Mouse (Mus musculus) small intestine, adult 2 months (tissue): Measurements from ENCODE around the gene Tmprss2. TPM values are rescaled to one million over a fixed set of nuclear protein-coding genes. Genes with fewer than 3 reads are reported as not detected.

Experiments used
- H3K27ac ChIP-seq: fragments of 200-500 bp; 2 replicates; pipeline ENCODE4 v1.5.1; 2012; ENCODE audit warnings: low read depth, low read length, control low read depth, inconsistent platforms; ENCODE audit not compliant: insufficient read depth
- H3K27me3 ChIP-seq: fragments of 200-500 bp; 2 replicates; pipeline ENCODE4 v1.6.1; 2012; ENCODE audit warnings: mild to moderate bottlenecking, moderate library complexity, low read length, inconsistent platforms; ENCODE audit not compliant: control insufficient read depth, insufficient read depth
- H3K36me3 ChIP-seq: fragments of 200-500 bp; 2 replicates; pipeline ENCODE4 v1.6.1; 2012; ENCODE audit warnings: mild to moderate bottlenecking, low read length, control low read depth, inconsistent platforms; ENCODE audit not compliant: control insufficient read depth, insufficient read depth
- H3K4me1 ChIP-seq: fragments of 200-500 bp; 2 replicates; pipeline ENCODE4 v1.6.1; 2012; ENCODE audit warnings: low read length, inconsistent platforms, mixed read lengths; ENCODE audit not compliant: control insufficient read depth, insufficient read depth, insufficient read length
- H3K4me3 ChIP-seq: fragments of 200-500 bp; 2 replicates; pipeline ENCODE4 v1.5.1; 2012; ENCODE audit warnings: low read depth, mild to moderate bottlenecking, control low read depth, inconsistent platforms, low read length, moderate library complexity
- CTCF ChIP-seq: fragments of 200-500 bp; IDR thresholded peaks from 2 replicates; pipeline ENCODE4 v1.5.1; 2012; ENCODE audit warnings: low read depth, mild to moderate bottlenecking, control low read depth, inconsistent platforms, low read length, moderate library complexity, mixed read lengths; ENCODE audit not compliant: insufficient replicate concordance, insufficient read length; ENCODE audit errors: extremely low read depth
- POLR2A ChIP-seq: fragments of 200-500 bp; IDR thresholded peaks from 2 replicates; pipeline ENCODE4 v1.6.1; 2012; ENCODE audit warnings: low read depth, mild to moderate bottlenecking, control low read depth, inconsistent platforms, low read length, moderate library complexity
- WGBS: fragments of 180-500 bp; shearing (Covaris S2); methylation state at CpG from one replicate; pipeline ENCODE4 v1.1.7; 2018; 5-methylcytosine and 5-hydroxymethylcytosine counted together
- polyA plus RNA-seq: library from polyadenylated mRNA; depleted of rRNA; stranded (reverse); fragments of >200 nt; gene quantifications from 2 replicates; pipeline ENCODE4 v1.2.3, GENCODE M21; 2012

Tmprss2 gene
- polyA plus RNA-seq, 1 experiment: 39.8 TPM

- Histone ChIP-seq H3K27me3 (no peaks in the 10 kb centered on the region), H3K4me1 (peaks cover 27% of the 10 kb centered on the region; the same call in 1 of the 2 replicates), H3K27ac (no peak overlapping the region), H3K36me3 (peaks cover 12% of the 10 kb centered on the region), H3K4me3 (no peak overlapping the region)
- no peak for TF ChIP-seq POLR2A
- no peak for TF ChIP-seq CTCF
- WGBS: 47% methylated on average over 1 of the region's 1 CpGs
Measured at GRCm38 (mm10) chr16:97607956-97608355, 3.0 kb downstream of the Tmprss2 start.

- Histone ChIP-seq H3K4me3 (peak overlapping the region; percentile 6; the same call in 1 of the 2 replicates), H3K27me3 (no peaks in the 10 kb centered on the region), H3K27ac (peak overlapping the region; percentile 94), H3K4me1 (peaks cover 31% of the 10 kb centered on the region; the same call in 1 of the 2 replicates), H3K36me3 (peaks cover 15% of the 10 kb centered on the region)
- WGBS: 21% methylated on average over 2 of the region's 2 CpGs
- TF ChIP-seq CTCF (no peak), POLR2A (no peak)
Measured at GRCm38 (mm10) chr16:97606829-97607228, 4.2 kb downstream of the Tmprss2 start.

- 24% methylated on average over 9 of the region's 9 CpGs for WGBS
Measured at GRCm38 (mm10) chr16:97605957-97606721, 4.9 kb downstream of the Tmprss2 start.

GRCm38 (mm10) chr16:97602256-97602655, 8.7 kb downstream of the Tmprss2 start:
- Histone ChIP-seq H3K27ac (no peak overlapping the region), H3K4me1 (peaks cover 26% of the 10 kb centered on the region), H3K4me3 (no peak overlapping the region), H3K36me3 (peaks cover 28% of the 10 kb centered on the region), H3K27me3 (no peaks in the 10 kb centered on the region)
- WGBS: 9% methylated on average over 1 of the region's 1 CpGs
- TF ChIP-seq POLR2A: no peak
- TF ChIP-seq CTCF: no peak

More at GRCm38 (mm10) chr16:97605957-97606721, 4.9 kb downstream of the Tmprss2 start:
- H3K27me3 ChIP-seq: no peaks in the 10 kb centered on the region
- H3K27ac ChIP-seq: peak overlapping the region; percentile 94
- no peak overlapping the region; the same call in 1 of the 2 replicates for H3K4me3 ChIP-seq
- H3K36me3 ChIP-seq: peaks cover 16% of the 10 kb centered on the region
- H3K4me1 ChIP-seq: peaks cover 31% of the 10 kb centered on the region; the same call in 1 of the 2 replicates
- TF ChIP-seq CTCF (no peak), POLR2A (no peak)

GRCm38 (mm10) chr16:97600591-97600990, 10.4 kb downstream of the Tmprss2 start:
- WGBS: 43% methylated on average over 2 of the region's 2 CpGs
- TF ChIP-seq POLR2A: no peak
- TF ChIP-seq CTCF: no peak
- H3K36me3 ChIP-seq: peaks cover 42% of the 10 kb centered on the region

GRCm38 (mm10) chr16:97598046-97598445, 12.9 kb downstream of the Tmprss2 start:
- H3K4me3 ChIP-seq: no peak overlapping the region
- peaks cover 43% of the 10 kb centered on the region for H3K36me3 ChIP-seq
- H3K4me1 ChIP-seq: peaks cover 15% of the 10 kb centered on the region
- H3K27ac ChIP-seq: no peak overlapping the region
- WGBS: 79% methylated on average over 2 of the region's 2 CpGs
- no peak for TF ChIP-seq POLR2A
- no peak for TF ChIP-seq CTCF
- no peaks in the 10 kb centered on the region for H3K27me3 ChIP-seq

More at GRCm38 (mm10) chr16:97600591-97600990, 10.4 kb downstream of the Tmprss2 start:
- no peak overlapping the region for H3K4me3 ChIP-seq
- no peak overlapping the region for H3K27ac ChIP-seq
- H3K27me3 ChIP-seq: no peaks in the 10 kb centered on the region
- H3K4me1 ChIP-seq: peaks cover 19% of the 10 kb centered on the region

GRCm38 (mm10) chr16:97593816-97594509, 17.0 kb downstream of the Tmprss2 start:
- Histone ChIP-seq H3K27ac (peak overlapping the region; percentile 39; the same call in 1 of the 2 replicates), H3K4me3 (no peak overlapping the region), H3K4me1 (peaks cover 15% of the 10 kb centered on the region; the same call in 1 of the 2 replicates), H3K36me3 (peaks cover 59% of the 10 kb centered on the region), H3K27me3 (no peaks in the 10 kb centered on the region)
- WGBS: 47% methylated on average over 4 of the region's 4 CpGs
- TF ChIP-seq POLR2A (no peak), CTCF (no peak)
